In the genomic region with DNA sequence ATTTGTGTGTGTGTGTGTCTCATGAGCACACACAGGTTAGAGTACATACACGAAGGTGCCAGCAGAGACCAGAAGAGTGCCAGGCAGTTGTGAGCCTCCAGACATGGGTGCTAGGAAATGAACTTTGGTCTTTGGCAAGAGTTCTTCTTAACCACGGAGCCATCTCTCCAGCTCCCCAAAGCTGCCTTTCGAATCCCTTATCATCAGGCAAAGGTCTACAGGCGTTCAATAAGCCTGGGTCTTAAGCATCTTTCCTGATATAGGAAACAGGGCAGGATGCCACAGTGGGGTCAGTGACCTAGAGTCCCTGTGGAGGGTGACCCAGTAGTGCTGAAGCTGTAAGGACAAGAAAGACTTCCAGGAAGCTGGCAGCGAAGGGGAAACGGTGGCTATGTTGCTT, we compare ENCODE assay signal across 9 mouse cellular contexts.
DNase-seq lines count a peak whose midpoint lies in the region; ATAC-seq and TF ChIP-seq lines count a peak whose summit lies in the region.
"Had no signal": no experiment of that assay in that cellular context is flagged by ENCODE, and none has a peak within 500 bp of the region (broad histone marks: within the 10 kb centered on the region; RNA-seq: fewer than 3 reads in every experiment).

No protein-coding gene starts in this region.

- no peak for TF ChIP-seq EP300 in heart, adult 2 months (IDR thresholded peaks at IDR 0.05; ENCODE audit: insufficient read depth, low read depth, low read length)

- no peak overlapping the region for H3K9ac ChIP-seq in heart, adult 2 months (ENCODE audit: low read depth, low read length)
- no peak overlapping the region for H3K9ac ChIP-seq in midbrain, embryonic 12.5 days (replicated peaks)
- no peak overlapping the region for H3K9ac ChIP-seq in midbrain, postnatal 0 days (replicated peaks; ENCODE audit: low read length, poor library complexity, severe bottlenecking)
- no peak overlapping the region for H3K9ac ChIP-seq in stomach, embryonic 16.5 days (ENCODE audit: low read length)

- intact Hi-C loops in heart, adult 2 months (cut with DNase I): loop anchor here (5.0 kb wide), 1 partner anchor 35 kb away; no protein-coding TSS in a partner anchor

- no peaks in the 10 kb centered on the region; the same call in 1 of the 2 replicates for H3K36me3 ChIP-seq in heart, adult 2 months (ENCODE audit: control insufficient read depth, insufficient read depth, low read length)
- no peaks in the 10 kb centered on the region for H3K36me3 ChIP-seq in midbrain, embryonic 12.5 days
- no peaks in the 10 kb centered on the region for H3K36me3 ChIP-seq in midbrain, postnatal 0 days (ENCODE audit: insufficient read depth, low read length)
- H3K36me3 ChIP-seq in stomach, embryonic 16.5 days (ENCODE audit: control insufficient read depth, insufficient read depth, low read length): no peaks in the 10 kb centered on the region

- H3K27me3 ChIP-seq in heart, adult 2 months (ENCODE audit: control insufficient read depth, insufficient read depth, low read length): no peaks in the 10 kb centered on the region
- H3K27me3 ChIP-seq in midbrain, embryonic 12.5 days: no peaks in the 10 kb centered on the region
- H3K27me3 ChIP-seq in midbrain, postnatal 0 days (ENCODE audit: insufficient read depth, low read length): no peaks in the 10 kb centered on the region
- H3K27me3 ChIP-seq in stomach, embryonic 16.5 days (ENCODE audit: control insufficient read depth, insufficient read depth, low read length): no peaks in the 10 kb centered on the region

- ATAC-seq in midbrain, embryonic 12.5 days (ENCODE audit: low FRiP score, low read depth): no peak
- ATAC-seq in midbrain, postnatal 0 days (ENCODE audit: low FRiP score): no peak
- ATAC-seq in stomach, embryonic 16.5 days (ENCODE audit: insufficient read depth, low FRiP score): no peak

- H3K9me3 ChIP-seq in midbrain, embryonic 12.5 days: no peaks in the 10 kb centered on the region
- H3K9me3 ChIP-seq in midbrain, postnatal 0 days (ENCODE audit: low read length): no peaks in the 10 kb centered on the region
- no peaks in the 10 kb centered on the region for H3K9me3 ChIP-seq in stomach, embryonic 16.5 days (replicated peaks; ENCODE audit: control insufficient read depth, low read length)

- no peaks in the 10 kb centered on the region for H3K79me2 ChIP-seq in heart, adult 2 months (replicated peaks; ENCODE audit: control insufficient read depth, insufficient read depth, low read length)

- H3K4me3 ChIP-seq in heart, adult 2 months: no peak overlapping the region
- H3K4me3 ChIP-seq in midbrain, embryonic 12.5 days: no peak overlapping the region
- H3K4me3 ChIP-seq in midbrain, postnatal 0 days (ENCODE audit: low read depth, low read length): no peak overlapping the region
- no peak overlapping the region for H3K4me3 ChIP-seq in stomach, embryonic 16.5 days (replicated peaks; ENCODE audit: low read length)

- DNase-seq in heart, adult 2 months: no peak
- no peak for DNase-seq in heart, adult 8-10 months (ENCODE audit: low spot score)
- DNase-seq in midbrain, postnatal 0 days (ENCODE audit: low spot score): no peak
- peak; percentile 24 for DNase-seq in kidney, postnatal 14 days
- DNase-seq in cerebellum, postnatal 36 days: no peak
- no peak for DNase-seq in spleen, postnatal 4 days (ENCODE audit: low spot score in 2 of 2)
- DNase-seq: lung, postnatal 4 days had no signal

- TF ChIP-seq CTCF in heart, adult 2 months (IDR thresholded peaks at IDR 0.05): no peak
- TF ChIP-seq CTCF in midbrain, postnatal 0 days (IDR thresholded peaks at IDR 0.05): no peak

- H3K27ac ChIP-seq in heart, adult 2 months: peak overlapping the region; percentile 72; the same call in 1 of the 2 replicates
- peak overlapping the region; percentile 85; the same call in 1 of the 2 replicates for H3K27ac ChIP-seq in midbrain, embryonic 12.5 days (replicated peaks)
- H3K27ac ChIP-seq in midbrain, postnatal 0 days (ENCODE audit: low read depth, low read length): no peak overlapping the region
- peak overlapping the region; percentile 97 for H3K27ac ChIP-seq in stomach, embryonic 16.5 days (ENCODE audit: low read length)

- no peak overlapping the region for H3K4me2 ChIP-seq in midbrain, embryonic 12.5 days (replicated peaks)
- no peak overlapping the region for H3K4me2 ChIP-seq in midbrain, postnatal 0 days (ENCODE audit: low read depth, low read length, poor library complexity, severe bottlenecking)
- H3K4me2 ChIP-seq in stomach, embryonic 16.5 days (ENCODE audit: low read depth, low read length): no peak overlapping the region

- H3K4me1 ChIP-seq in heart, adult 2 months (ENCODE audit: control insufficient read depth, insufficient read depth, low read length): peaks cover 18% of the 10 kb centered on the region
- H3K4me1 ChIP-seq in midbrain, embryonic 12.5 days: peaks cover 47% of the 10 kb centered on the region
- H3K4me1 ChIP-seq in midbrain, postnatal 0 days (ENCODE audit: insufficient read depth, low read length): peaks cover 4% of the 10 kb centered on the region; the same call in 1 of the 2 replicates
- peaks cover 27% of the 10 kb centered on the region for H3K4me1 ChIP-seq in stomach, embryonic 16.5 days (ENCODE audit: control insufficient read depth, insufficient read depth, low read length)

- no peak for TF ChIP-seq POLR2A in heart, adult 2 months (IDR thresholded peaks at IDR 0.05; ENCODE audit: insufficient read depth, low read depth, low read length)

- 41% methylated on average over 6 of the region's 6 CpGs for WGBS in heart, adult 2 months
- 84% methylated on average over 6 of the region's 6 CpGs for WGBS in midbrain, embryonic 12.5 days
- 63% methylated on average over 6 of the region's 6 CpGs for WGBS in midbrain, postnatal 0 days
- 65% methylated on average over 6 of the region's 6 CpGs for WGBS in stomach, embryonic 16.5 days
